Mouse (Mus musculus): ENCODE measurements around the gene Ak4.
"Not testable (repeated sequence)": the region's sequence is repeated elsewhere in the genome, so short reads cannot be mapped to it uniquely, and the experiment has no call there.

The Ak4 gene

DNA sequence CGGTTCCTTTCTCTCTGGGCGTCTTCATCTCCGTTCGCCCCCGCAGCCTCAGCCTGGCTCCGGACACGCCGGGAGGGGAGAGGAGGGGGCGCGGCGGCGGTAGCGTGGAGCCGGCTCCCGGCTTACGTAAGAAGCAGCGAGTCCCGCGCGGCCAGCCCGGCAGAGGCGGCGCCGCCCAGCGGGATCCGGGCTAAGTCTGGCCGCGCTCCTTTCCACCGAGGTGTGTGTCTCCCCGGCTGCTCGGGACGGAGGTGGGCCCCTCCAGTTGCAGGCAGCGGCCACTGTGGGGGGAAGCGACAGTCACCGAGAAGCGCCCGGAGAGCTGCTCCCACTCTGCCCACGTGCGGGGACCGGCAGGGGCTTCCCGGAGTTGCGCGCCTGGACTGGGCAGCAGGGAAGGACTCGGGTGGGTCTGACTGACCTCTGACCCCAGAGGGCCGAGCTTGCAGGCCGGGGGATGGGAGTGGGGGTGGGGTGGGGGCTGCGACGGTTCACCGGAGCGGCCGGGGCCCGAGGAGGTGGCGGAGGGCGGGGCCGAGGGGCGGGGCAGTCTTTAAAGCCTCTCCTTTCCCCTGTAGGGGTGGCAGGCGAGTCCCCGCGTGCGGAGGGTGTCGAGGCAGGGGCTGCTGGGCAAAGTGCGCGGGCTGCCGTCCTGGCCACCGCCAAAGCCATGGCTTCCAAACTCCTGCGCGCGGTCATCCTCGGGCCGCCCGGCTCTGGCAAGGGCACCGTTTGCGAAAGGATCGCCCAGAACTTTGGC, at the start of gene Ak4:
TSS of gene Ak4 (plus strand) at position 127 of the 760 bp plus-strand sequence.
- DNase-seq (ENCODE audit: low read depth) = peak; percentile 69

DNA sequence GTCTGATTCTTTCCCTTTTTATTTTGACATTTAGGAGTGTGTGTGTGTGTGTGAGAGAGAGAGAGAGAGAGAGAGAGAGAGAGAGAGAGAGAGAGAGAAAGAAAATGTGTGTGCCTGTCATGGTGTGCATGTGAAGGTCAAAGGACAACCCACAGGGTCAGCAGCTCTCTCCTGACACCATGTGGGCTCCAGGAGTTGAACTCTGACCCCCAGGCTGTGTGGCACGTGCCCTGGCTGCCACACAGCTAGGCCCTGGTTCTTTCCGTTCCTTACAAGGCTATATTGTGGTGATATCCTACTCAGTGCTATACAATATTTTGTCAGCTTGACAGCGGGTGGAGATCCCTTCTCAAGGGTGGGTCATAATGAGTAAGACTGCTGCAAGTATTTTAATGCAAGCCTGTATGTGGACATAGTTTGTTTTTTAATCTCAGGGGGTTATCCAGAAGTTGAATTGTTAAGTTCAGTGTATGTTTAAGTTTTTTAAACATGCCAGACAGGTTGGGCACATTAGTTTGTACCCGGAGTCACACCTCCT, 49.3 kb upstream of the Ak4 start:
- DNase-seq (ENCODE audit: low read depth) = peak; percentile 85

DNA sequence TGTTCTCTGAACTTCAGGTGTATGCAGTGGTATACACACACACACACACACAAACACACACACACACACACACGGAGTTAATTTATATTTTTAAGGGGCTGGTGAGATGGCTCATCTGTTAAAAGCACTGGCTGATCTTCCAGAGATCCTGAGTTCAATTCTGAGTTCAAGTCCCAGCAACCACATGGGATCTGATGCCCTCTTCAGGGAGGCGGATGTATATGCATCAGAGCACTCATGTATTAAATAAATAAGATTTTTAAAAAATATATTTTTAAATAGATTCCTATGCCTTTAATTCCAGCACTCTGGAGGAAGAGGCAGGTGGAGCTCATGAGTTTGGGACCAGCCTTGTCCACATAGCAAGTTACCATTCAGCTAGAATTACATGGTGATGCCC, 46.8 kb upstream of the Ak4 start:
- no peak for DNase-seq (ENCODE audit: low read depth)

DNA sequence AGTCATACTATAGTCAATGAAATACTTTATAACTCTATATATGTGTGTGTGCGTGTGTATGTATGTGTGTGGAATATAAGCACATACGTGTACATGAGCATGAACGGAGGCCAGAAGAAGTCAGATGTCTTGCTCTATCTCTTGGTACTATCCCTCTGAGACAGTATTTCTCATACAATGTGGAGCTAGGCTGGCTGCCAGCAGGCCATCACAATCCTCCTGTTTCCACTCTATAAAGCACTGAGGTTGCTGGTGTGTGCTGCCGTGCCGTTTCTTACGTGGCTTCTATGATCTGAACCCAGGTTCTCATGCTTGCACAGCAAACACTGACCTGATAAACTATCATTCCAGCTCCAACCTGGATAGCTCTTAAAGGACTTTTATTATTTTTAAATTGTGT, 46.3 kb upstream of the Ak4 start:
- DNase-seq (ENCODE audit: low read depth) = no peak

DNA sequence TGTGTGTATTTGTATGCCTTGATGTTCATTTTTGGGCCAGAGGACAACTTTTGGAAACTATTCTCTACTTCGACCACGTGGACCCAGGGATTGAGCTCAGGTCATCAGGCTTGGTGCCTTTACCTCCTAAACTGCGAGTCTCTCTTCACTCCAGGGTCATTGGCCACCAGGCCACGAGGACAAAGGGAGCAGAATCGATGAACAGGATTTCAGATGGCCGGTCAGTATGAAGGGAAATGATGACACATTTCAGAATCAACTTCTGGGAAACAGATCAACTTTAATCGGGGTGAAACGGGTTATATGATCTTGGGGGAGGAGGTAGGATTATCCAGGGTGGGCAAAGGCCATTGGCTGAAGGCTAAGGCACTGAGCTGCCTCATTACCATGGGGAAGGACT, 45.0 kb upstream of the Ak4 start:
- DNase-seq (ENCODE audit: low read depth) = no peak

DNA sequence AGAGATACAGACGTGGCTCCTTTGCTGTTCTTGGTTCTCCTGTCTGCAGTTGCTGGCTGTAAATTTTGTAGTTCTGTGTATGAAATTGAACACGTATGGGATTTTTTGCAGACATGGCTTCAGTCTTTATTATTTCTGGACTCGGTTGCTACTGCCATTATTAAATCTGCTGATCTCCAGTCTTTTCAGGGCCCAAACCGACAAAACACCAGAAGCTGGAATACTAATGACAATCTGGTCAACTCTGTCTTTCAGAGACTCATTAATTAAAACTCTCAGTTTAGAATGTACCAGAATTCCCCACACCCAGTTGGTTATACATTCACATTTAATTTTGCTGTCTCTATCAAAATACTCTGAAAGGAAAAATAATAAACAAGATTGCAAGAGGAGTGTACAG, 42.2 kb upstream of the Ak4 start:
- DNase-seq (ENCODE audit: low read depth) = no peak

DNA sequence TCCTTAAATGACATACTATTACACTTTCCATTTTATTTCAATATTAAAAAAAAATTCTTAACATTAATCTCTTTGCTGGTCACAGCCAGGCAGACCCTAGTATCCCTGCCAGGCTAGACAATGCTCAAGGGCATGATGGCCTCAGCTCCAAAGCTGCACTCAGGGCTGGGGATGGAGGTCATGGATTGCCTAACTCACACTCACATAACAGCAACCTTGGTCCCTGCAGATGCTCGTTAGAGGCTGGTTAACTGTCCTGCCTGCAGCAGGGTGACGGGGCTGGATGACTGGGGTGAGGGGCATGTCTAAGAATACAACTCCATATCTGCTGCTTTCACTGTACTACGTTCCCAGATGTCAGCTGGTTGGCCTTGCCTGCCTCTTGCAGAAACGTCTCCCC, 40.8 kb upstream of the Ak4 start:
- no peak for DNase-seq (ENCODE audit: low read depth)

DNA sequence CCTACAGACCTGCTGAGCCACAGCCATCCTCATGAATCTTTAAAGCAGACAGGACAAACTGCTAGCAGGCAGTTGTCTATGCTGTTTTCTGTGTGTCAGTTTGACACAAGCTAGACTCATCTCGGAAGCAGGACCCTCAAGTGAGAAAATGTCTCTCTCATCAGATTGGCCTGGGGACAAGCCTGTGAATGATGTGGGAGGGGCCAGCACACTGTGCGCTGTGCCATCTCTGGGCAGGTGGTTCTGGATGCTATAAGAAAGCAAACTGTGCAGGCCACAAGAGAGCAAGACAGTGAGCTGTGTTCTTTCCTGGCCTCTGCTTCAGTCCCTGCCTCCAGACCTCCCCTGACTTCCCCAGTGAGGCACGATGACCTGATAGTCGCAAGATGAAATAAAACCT, 40.3 kb upstream of the Ak4 start:
- no peak for DNase-seq (ENCODE audit: low read depth)

DNA sequence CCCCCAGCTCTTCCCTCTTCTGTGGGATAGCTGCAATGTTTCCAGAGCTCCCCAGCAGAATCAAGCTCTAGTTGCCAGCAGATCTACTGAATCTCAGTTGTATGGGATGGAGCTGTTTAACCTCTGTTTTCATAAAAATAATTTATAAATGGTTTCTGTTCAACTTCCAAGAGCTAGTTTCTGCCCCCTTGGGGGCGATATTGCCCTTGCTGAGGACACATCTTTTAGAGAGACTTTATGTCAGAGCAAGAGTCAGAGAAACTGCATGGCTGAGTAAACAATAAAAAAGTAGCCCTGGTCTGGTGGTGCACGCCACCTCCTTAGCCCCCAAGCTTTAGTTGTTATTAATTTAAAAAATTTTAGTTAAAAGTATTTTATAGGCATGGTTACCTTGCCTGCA, 34.1 kb upstream of the Ak4 start:
- peak; percentile 71 for DNase-seq (ENCODE audit: low read depth)

DNA sequence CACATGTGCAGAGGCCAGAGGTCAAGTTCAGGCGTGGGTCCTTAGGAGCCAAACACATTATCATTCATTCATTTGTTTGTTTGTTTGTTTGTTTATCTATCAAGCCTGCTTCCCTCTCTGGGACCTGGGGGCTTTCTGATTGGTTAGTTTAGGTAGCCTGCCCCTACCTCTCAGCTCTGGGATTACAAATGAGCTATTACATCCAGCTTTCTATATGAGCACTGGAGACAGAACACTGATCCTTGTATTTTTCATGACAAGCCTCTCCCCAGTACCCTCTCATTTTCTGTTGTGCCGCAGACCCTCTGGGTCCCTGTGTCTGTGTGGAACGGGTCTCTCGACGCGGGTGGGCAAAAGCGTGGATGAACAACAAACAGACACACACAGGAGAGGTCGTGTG, 30.8 kb upstream of the Ak4 start:
- no peak for DNase-seq (ENCODE audit: low read depth)

DNA sequence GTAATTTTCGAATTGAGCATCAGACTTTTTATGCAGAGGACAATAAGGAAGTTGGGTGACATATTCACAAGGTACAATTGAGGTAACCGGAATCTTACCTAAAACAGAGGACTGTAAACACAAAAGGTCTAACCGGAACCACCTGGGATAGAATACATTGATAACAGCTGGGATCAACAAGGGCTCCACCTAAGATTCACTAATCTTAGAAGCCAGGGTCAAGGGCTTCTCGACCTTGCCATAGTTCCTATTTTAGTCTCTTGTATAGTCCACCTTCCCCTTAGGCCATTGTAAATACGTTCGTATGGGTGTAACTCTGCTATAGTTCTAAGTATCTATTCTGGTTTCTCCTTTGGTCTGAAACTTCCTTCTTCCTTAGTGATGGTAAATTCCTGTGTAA, 30.4 kb upstream of the Ak4 start:
- not testable (repeated sequence) for DNase-seq (ENCODE audit: low read depth)

DNA sequence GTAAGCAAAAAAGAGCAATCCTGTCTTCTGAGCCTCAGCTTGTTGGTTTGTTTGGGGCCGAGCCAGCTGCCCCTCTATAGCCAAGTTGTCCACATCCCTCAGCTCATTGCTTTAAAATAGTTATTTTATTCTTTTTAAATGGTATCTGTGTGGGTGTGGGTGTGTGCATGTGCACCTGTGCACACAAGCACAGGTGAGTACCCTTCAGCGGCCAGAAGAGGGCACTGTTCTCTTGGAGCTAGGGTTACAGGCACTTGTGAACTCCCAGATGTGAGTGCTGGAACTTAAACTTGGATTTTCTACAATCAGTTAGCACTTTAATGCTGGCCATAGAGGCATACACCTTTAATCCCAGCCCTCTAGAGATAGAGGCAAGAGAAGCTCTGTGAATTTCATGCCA, 26.8 kb upstream of the Ak4 start:
- DNase-seq (ENCODE audit: low read depth) = peak; percentile 63

DNA sequence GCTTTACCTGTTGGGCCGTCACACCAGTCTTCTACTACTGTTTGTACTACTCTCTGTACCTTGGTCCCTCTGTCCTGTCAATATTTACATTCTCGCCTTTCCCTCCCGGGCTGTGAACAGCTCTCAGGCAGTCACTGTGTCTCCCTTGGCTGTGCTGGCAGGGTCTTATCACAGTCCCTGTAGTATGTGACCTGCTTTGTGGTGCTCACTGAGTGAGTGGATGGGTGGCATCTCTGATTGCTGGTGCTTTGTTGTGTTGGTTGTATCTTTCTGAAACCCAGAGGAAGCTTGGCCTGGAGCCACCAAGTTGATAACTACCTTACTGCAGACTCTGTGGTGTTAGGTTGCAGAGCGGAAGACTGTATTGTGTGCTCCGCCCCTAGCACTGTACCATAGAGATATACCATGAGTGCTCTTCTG, 25.8 kb upstream of the Ak4 start:
- no peak for DNase-seq (ENCODE audit: low read depth)

DNA sequence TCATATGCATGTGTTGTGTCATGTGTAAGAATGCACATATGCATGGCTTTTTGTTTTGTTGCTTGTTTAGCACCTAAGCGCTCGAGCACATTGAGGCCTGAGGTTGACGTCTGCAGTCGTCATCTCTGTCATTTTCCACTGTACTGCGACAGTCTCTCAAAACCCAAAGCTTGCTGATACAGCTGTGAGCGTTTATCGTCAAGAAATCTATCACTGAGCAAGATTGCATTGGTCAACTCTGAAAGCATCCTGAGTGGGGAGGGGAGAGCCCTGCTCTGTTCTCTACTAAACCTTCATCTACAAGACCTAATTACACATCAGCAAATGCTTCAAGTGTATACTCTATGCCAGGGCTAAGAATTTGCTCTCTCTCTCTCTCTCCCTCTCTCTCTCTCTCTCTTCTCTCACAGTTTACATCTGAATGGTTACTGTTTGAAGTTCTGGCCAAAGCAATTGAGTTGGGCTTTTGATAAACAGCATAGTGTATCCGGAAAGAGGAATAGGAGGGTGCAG, 24.0 kb upstream of the Ak4 start:
- DNase-seq (ENCODE audit: low read depth) = no peak

DNA sequence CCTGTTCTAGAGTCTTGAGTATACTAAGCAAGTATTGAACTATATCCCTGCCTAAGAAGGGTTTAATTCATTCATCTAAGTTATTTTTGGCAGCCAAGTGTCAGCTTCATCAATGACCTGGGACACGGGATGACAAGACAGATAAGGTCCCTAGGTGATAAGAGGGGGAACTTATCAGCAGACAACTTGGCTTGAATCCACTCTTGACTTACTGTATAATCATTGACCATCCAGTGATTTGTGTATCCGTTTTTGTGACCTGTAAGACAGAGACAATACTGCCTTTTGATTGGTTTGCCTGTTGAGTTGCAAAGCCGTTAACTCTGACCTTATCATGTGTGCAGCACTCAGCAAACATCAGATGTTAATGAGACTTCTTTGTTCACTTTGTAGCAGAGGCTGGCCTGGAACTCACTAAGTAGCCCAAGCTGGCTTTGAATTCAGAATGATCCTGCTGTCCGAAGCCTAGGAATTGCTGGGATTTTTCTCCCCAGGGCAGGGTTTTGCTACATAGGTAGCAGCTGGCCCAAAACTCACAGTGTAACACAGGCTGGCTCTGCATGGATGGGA, 19.0 kb upstream of the Ak4 start:
- no peak for DNase-seq (ENCODE audit: low read depth)

DNA sequence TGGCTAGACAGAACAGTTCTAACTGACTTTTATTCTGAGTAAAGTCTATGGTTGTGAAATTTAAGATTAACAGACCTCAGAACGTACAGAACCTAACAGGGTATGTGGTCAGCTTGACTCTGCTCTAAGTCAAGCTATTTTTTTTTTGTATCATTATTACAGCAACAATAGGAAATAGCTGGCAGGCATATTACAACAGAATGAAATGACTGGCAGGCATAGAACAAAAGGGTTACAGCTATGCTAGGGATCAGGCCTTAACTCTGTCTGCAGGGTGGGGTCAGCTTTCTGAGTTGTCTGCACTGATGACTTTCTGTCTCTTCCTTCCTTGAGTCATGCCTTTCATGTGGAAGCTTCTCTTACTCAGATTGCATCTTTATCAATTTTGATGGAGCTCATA, 17.1 kb upstream of the Ak4 start:
- DNase-seq (ENCODE audit: low read depth) = no peak

DNA sequence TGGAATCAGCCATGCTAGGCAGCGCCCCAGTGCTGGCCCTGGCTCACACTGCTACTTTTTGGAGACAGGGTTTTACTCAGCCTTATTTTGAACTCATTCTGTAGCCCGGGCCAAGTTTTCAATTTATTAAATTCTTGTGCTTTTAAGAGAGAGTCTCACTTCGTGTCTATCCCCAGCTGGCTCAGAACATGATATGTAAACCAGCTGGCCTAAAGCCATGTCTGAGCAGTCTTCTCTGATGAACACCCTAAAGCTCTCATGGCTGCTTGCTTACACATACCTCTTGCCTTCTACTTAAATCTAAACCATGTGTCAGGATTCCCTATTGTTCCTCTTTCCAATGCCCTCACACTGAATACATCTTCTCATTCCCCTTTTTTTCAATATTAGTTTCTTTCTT, 14.2 kb upstream of the Ak4 start:
- peak; percentile 93 for DNase-seq (ENCODE audit: low read depth)

DNA sequence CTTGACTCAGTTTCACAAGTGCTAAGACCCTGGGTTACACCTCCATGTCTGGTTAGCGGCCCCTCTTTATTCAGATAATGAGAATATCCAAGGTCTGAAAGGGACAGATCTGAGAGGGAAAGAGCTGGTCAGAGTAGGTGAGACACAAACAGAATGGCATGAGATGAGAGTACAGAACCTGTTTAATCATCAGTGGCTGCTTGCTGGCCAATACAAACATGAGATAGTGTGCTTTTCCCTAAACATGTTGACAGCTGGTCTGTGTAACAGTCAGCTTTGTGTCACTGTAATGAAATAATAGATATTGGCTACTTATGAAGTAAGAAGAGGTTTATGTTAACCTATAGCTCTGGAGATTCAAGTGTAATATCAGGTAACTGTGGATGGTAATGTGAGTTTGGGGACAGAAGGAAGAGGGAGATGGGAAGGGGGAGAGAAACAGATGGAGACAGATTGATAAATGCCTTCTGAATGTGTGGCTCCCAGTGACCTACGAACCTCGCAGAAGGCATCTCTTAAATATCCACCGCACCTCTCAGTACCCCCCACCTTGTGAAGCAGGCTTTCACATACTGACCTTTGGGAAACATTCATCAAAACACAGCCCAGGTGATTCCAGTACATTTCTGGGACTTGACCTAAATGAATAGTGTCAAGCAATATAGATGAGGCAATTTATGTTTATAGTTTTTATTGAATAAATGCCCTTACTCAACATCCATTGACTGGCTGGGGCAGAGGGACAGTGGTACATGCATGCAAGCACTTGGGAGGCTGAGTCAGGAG, 12.5 kb upstream of the Ak4 start:
- DNase-seq (ENCODE audit: low read depth) = no peak

DNA sequence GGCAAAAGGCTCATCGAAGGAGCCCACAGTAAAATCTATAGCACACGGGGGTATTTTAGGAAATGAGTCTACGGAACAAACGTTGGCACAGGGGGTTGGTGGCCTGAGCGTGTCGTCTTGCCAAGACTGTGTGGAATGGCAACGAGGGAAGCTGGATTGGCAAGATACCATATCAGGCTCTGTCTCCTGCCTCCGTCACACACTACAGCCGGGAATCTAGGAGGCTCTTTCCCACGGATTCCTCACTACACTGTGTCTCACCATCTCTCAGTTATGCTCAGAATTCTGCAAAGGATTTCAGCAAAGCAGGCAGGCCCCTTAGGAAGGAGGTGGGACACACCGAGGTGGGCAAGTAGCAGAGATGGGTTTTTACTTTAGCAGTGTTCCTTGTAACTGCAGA, 2.1 kb upstream of the Ak4 start:
- DNase-seq (ENCODE audit: low read depth) = no peak

DNA sequence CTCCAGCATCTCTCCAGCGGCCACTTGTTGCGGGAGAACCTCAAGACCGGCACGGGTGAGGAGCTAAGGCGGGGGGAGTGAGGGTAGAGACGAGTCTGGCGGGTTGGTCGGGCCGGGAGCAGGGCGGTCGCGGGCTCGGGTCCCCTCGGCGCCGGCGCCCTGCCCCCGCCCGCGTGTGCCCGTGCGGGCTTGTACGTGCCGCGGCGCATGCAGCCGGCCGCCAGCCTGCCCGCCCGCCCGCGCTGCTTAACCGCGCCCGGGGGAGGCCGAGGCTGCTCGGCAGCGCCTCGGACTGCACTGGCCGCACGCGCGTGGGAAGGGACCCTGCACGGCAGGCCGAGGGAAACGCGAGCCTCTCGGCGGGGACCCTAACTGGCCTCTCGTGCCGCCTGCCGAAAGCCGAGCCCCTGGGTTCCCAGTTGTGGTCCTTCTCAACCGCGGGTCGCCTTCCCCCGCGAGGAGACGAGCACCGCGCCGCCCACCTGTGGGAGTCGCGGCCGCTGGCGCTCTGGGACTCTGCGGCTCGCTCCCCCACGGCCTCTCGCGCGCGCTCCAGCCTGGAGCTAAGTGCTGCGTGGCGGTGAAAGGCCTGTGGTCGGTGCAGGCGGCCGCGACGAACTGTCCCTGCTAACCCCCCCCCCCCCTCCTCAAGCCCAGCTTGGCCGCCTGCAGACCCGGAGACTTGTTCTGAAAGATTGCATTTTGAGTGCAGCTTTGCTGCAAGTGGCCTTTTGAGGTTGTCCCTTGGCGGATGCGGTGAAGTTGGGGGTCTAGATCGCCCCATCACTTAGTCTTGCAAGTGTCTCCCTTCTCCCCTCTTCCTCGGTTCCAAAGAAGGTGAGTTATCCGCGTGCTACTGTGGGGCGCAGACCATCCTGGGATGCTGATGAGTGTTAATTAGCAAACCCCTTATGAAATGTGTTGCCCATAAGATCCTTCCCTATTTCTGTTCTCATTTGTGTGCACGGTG, 1.1 kb downstream of the Ak4 start:
- peak; percentile 46 for DNase-seq (ENCODE audit: low read depth)

DNA sequence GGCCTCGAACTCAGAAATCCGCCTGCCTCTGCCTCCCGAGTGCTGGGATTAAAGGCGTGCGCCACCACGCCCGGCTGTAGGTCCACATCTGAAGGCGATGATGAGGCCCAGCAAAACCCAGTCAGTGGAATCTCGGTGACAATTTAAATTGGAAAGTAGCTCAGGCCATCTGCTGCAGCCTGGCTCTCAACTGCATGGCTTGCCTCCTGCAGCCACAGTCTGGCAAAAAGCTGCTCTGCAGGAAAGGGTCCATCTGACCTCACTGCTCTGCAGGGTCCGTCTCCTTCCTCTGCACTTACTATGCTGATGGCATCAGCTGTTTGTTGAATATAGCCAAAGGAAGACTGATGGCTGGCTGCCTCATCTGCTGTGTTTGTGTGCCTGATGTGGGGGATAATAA, 3.9 kb downstream of the Ak4 start:
- no peak for DNase-seq (ENCODE audit: low read depth)

DNA sequence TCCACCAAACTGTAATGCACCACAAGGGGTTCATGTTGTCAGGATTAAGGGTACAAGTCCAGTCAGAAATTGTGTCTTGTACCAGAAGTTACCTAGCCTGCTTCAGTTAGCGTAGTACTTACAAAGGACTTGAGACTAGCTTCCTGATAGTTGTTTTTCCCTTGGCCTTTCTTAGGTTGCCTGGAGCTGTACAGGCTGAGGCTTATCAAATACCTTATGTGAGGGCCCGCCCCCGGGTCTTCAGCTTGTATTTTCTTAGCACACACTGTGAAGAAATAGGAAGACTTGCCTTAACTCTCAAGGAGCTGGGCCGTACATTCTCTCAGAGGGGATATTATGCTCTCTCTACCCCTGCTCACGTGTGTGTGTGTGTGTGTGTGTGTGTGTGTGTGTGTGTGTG, 4.5 kb downstream of the Ak4 start:
- DNase-seq (ENCODE audit: low read depth) = no peak
